Mouse (Mus musculus): ENCODE results near the gene Sh3bp1. TPM values are rescaled to one million over a fixed set of nuclear protein-coding genes. Genes with fewer than 3 reads are reported as not detected.

Gene Sh3bp1
- total and polyA plus RNA-seq, 3 experiments: 12.3 to 69.7 (median 23.8) TPM

DNA sequence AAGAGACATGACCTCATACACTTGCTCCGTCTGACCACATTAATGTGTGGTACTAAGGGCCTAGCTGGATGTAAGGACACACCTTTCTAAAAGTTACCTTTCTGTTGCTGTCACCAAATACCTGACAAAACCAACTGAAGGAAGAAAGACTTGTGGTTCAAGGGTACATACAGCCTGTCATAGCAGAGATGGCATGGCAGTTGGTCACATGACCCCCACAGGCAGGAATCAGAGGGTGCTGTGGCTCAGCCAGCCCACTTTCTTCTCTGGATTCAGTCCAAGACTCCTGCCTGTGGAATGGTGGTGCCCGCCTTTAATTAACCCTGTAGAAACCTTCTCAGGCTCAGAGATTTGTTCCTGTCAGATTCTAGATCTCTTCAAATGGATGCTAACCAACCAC lies 36.4 kb upstream of the Sh3bp1 start:
- Histone ChIP-seq H3K36me3 (replicated peaks in 1 of 2; ENCODE audit: control insufficient read depth in 1 of 2, insufficient read depth in 1 of 2, low read length in 1 of 2) (no peaks in the 10 kb centered on the region), H3K4me1 (ENCODE audit: control insufficient read depth in 1 of 2, insufficient read depth in 2 of 2) (peaks cover 2 to 3% of the 10 kb centered on the region in 2 experiments; a peak in 2 of 4 replicates), H3K9me3 (replicated peaks; ENCODE audit: low read length) (no peaks in the 10 kb centered on the region), H3K27ac (ENCODE audit: insufficient read depth, low read depth) (no peak overlapping the region), H3K79me2 (replicated peaks; ENCODE audit: control insufficient read depth, extremely low read depth, insufficient read depth, poor library complexity, severe bottlenecking) (no peaks in the 10 kb centered on the region), H3K4me2 (ENCODE audit: insufficient read depth, low read depth, poor library complexity, severe bottlenecking) (no peak overlapping the region), H3K27me3 (replicated peaks) (peaks cover 86% of the 10 kb centered on the region), H3K4me3 (replicated peaks in 1 of 3; ENCODE audit: low read depth in 2 of 3, low read length in 2 of 3, poor library complexity in 1 of 3) (no peak overlapping the region), H3K9ac (ENCODE audit: insufficient read depth, low read depth) (no peak overlapping the region)
- in situ Hi-C loops (cut with MboI; ENCODE audit: low pct_ligation_motif_present, low pct_unique_long_range_greater_than_20kb, low sequenced_read_pairs) (no loop called here), dilution Hi-C loops (cut with MboI; ENCODE audit: extremely low pct_ligation_motif_present, extremely low pct_unique_long_range_greater_than_20kb, low sequenced_read_pairs) (no loop called here)
- no peak for DNase-seq (ENCODE audit: extremely low read depth)
- no peak for TF ChIP-seq ETS1 (conservative IDR thresholded peaks at IDR 0.05; ENCODE audit: low read depth, low read length)
- TF ChIP-seq E2F4 (IDR thresholded peaks at IDR 0.05; ENCODE audit: insufficient replicate concordance, low read depth, low read length): no peak
- TF ChIP-seq CHD2 (IDR thresholded peaks at IDR 0.05; ENCODE audit: low read length): no peak
- TF ChIP-seq TBP (conservative IDR thresholded peaks at IDR 0.05; ENCODE audit: low read depth, low read length): no peak
- no peak for TF ChIP-seq MAX (IDR thresholded peaks at IDR 0.05; ENCODE audit: low read length)
- TF ChIP-seq MAZ (IDR thresholded peaks at IDR 0.05; ENCODE audit: low read depth, low read length): no peak
- no peak for TF ChIP-seq USF2 (conservative IDR thresholded peaks at IDR 0.05; ENCODE audit: low read depth, low read length)
- no peak for TF ChIP-seq MXI1 (IDR thresholded peaks at IDR 0.05; ENCODE audit: low read depth, low read length)
- TF ChIP-seq POLR2AphosphoS2 (IDR thresholded peaks at IDR 0.05; ENCODE audit: low read depth, low read length): no peak
- TF ChIP-seq ZMIZ1 (IDR thresholded peaks at IDR 0.05; ENCODE audit: low read depth, low read length): no peak
- no peak for TF ChIP-seq TCF12 (IDR thresholded peaks at IDR 0.05; ENCODE audit: low read depth, low read length)
- no peak for TF ChIP-seq KAT2A (IDR thresholded peaks at IDR 0.05; ENCODE audit: insufficient replicate concordance, low read length)
- no peak for TF ChIP-seq ZKSCAN1 (IDR thresholded peaks at IDR 0.05; ENCODE audit: borderline replicate concordance, low read depth, low read length)
- TF ChIP-seq HCFC1 (IDR thresholded peaks at IDR 0.05; ENCODE audit: low read depth, low read length): no peak
- TF ChIP-seq CTCF (conservative IDR thresholded peaks at IDR 0.05 in 1 of 2, IDR thresholded peaks at IDR 0.05 in 1 of 2; ENCODE audit: low read depth in 2 of 2, low read length in 2 of 2): no peak
- no peak for TF ChIP-seq MYC (IDR thresholded peaks at IDR 0.05; ENCODE audit: low read depth, low read length)
- TF ChIP-seq PAX5 (IDR thresholded peaks at IDR 0.05; ENCODE audit: low read length): no peak
- no peak for TF ChIP-seq NELFE (IDR thresholded peaks at IDR 0.05; ENCODE audit: low read depth, low read length)

DNA sequence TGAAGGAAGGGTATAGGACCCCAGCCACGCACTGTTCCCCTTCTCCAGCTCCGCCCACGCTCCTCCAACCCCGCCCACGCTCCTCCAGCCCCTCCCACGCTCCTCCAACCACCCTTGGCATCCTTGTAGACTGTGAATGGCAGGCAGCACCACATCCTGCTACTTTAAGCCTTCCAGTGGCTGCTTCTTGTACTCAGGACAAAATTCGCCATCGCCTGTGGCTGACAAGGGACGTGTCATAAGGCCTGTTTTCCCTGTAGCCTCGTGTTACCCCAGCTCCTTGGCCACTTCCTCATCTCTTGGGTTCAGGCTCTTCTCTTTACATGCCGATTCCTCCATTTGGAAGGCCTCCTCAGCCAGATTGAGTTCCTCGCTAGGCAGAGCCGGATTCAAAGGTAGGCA lies 35.7 kb upstream of the Sh3bp1 start:
- dilution Hi-C loops (cut with MboI; ENCODE audit: extremely low pct_ligation_motif_present, extremely low pct_unique_long_range_greater_than_20kb, low sequenced_read_pairs) (no loop called here), in situ Hi-C loops (cut with MboI; ENCODE audit: low pct_ligation_motif_present, low pct_unique_long_range_greater_than_20kb, low sequenced_read_pairs) (no loop called here)
- H3K4me2 ChIP-seq (ENCODE audit: insufficient read depth, low read depth, poor library complexity, severe bottlenecking): no peak overlapping the region
- peaks cover 2 to 3% of the 10 kb centered on the region in 2 experiments; a peak in 2 of 4 replicates for H3K4me1 ChIP-seq (ENCODE audit: control insufficient read depth in 1 of 2, insufficient read depth in 2 of 2)
- H3K27me3 ChIP-seq (replicated peaks): peaks cover 86% of the 10 kb centered on the region
- H3K9ac ChIP-seq (ENCODE audit: insufficient read depth, low read depth): no peak overlapping the region
- no peak for TF ChIP-seq JUND (conservative IDR thresholded peaks at IDR 0.05; ENCODE audit: low read depth, low read length)
- no peak for TF ChIP-seq E2F4 (IDR thresholded peaks at IDR 0.05; ENCODE audit: insufficient replicate concordance, low read depth, low read length)
- TF ChIP-seq ZC3H11A (IDR thresholded peaks at IDR 0.05; ENCODE audit: low read depth, low read length): no peak
- no peaks in the 10 kb centered on the region for H3K79me2 ChIP-seq (replicated peaks; ENCODE audit: control insufficient read depth, extremely low read depth, insufficient read depth, poor library complexity, severe bottlenecking)
- H3K9me3 ChIP-seq (replicated peaks; ENCODE audit: low read length): no peaks in the 10 kb centered on the region
- no peaks in the 10 kb centered on the region for H3K36me3 ChIP-seq (replicated peaks in 1 of 2; ENCODE audit: control insufficient read depth in 1 of 2, insufficient read depth in 1 of 2, low read length in 1 of 2)
- no peak for DNase-seq (ENCODE audit: extremely low read depth)
- no peak overlapping the region for H3K4me3 ChIP-seq (replicated peaks in 1 of 3; ENCODE audit: low read depth in 2 of 3, low read length in 2 of 3, poor library complexity in 1 of 3)
- H3K27ac ChIP-seq (ENCODE audit: insufficient read depth, low read depth): no peak overlapping the region

All from CH12.LX (cell line).